ENCODE assay signal across 13 mouse cellular contexts in the genomic region with DNA sequence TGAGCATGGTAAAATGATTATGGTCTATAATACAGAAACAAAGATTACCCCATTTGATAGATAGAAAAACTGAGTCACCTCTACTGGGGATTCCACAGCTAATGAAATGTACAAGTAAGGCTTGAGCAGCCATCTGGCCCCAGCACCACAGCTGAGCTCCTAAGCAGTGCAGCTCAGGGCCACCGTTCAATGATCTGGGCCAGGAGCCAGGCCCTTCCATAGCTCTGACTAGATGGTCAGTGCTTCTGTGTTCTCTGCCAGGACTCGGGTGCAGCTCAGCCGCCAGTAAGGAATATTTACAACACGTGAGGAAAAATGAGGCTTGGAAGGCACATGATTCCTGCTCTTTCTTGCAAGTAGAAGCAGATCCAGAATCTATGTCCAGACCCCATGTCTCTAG. TPM values are rescaled to one million over a fixed set of nuclear protein-coding genes. Genes with fewer than 3 reads are reported as not detected.
DNase-seq lines count a peak whose midpoint lies in the region; ATAC-seq and TF ChIP-seq lines count a peak whose summit lies in the region.
"Had no signal": no experiment of that assay in that cellular context is flagged by ENCODE, and none has a peak within 500 bp of the region (broad histone marks: within the 10 kb centered on the region; RNA-seq: fewer than 3 reads in every experiment).

No protein-coding gene starts in this region.

- intact Hi-C loops in heart, adult 2 months (cut with DNase I) = no loop called here
- intact Hi-C loops in heart, postnatal 25 days (cut with DNase I) = no loop called here

- H3K27ac ChIP-seq in heart, adult 2 months = no peak overlapping the region
- H3K27ac ChIP-seq in cortical plate, adult 2 months (ENCODE audit: insufficient read depth, low read length) = peak overlapping the region; percentile 93
- H3K27ac ChIP-seq: embryonic facial prominence, embryonic 15.5 days; midbrain, embryonic 15.5 days had no signal

- H3K27me3 ChIP-seq in heart, adult 2 months (ENCODE audit: control insufficient read depth, insufficient read depth, low read length) = no peaks in the 10 kb centered on the region
- H3K27me3 ChIP-seq: embryonic facial prominence, embryonic 15.5 days; midbrain, embryonic 15.5 days had no signal

- 49% methylated on average over 4 of the region's 4 CpGs for WGBS in heart, adult 2 months

- H3K36me3 ChIP-seq in heart, adult 2 months (ENCODE audit: control insufficient read depth, insufficient read depth, low read length) = no peaks in the 10 kb centered on the region
- H3K36me3 ChIP-seq: embryonic facial prominence, embryonic 15.5 days; midbrain, embryonic 15.5 days had no signal

- TF ChIP-seq POLR2A in heart, adult 2 months (IDR thresholded peaks at IDR 0.05; ENCODE audit: insufficient read depth, low read depth, low read length) = no peak
- TF ChIP-seq POLR2A in cortical plate, adult 2 months (IDR thresholded peaks at IDR 0.05; ENCODE audit: extremely low read depth, insufficient read depth, low read length) = no peak

- H3K4me1 ChIP-seq in heart, adult 2 months (ENCODE audit: control insufficient read depth, insufficient read depth, low read length) = no peaks in the 10 kb centered on the region; the same call in 1 of the 2 replicates
- peaks cover 8% of the 10 kb centered on the region for H3K4me1 ChIP-seq in cortical plate, adult 2 months (ENCODE audit: control insufficient read depth, insufficient read depth, low read length)
- H3K4me1 ChIP-seq: embryonic facial prominence, embryonic 15.5 days; midbrain, embryonic 15.5 days had no signal

- no peak for TF ChIP-seq CTCF in heart, adult 2 months (IDR thresholded peaks at IDR 0.05)
- TF ChIP-seq CTCF in cortical plate, adult 2 months (IDR thresholded peaks at IDR 0.05; ENCODE audit: extremely low read depth, insufficient read depth, low read length) = no peak

- TF ChIP-seq EP300 in heart, adult 2 months (IDR thresholded peaks at IDR 0.05; ENCODE audit: insufficient read depth, low read depth, low read length) = no peak

- peak; percentile 29 to 46 for DNase-seq in heart, adult 2 months
- DNase-seq in heart, postnatal 25 days (ENCODE audit: low spot score) = no peak
- peak; percentile 46 for DNase-seq in ovary, adult 18-20 months (ENCODE audit: low spot score)
- DNase-seq in ovary, postnatal 10 days (ENCODE audit: low spot score) = no peak
- no peak for DNase-seq in embryo, embryonic 10.5 days (ENCODE audit: low spot score)
- DNase-seq: lung, adult 2 months; thymus, adult 2 months had no signal

- no peak for ATAC-seq in CD4-positive, CD25-positive, alpha-beta regulatory T cell, adult 4 months
- ATAC-seq: hindbrain, embryonic 16.5 days; midbrain, embryonic 15.5 days had no signal

- H3K9ac ChIP-seq in heart, adult 2 months (ENCODE audit: low read depth, low read length) = no peak overlapping the region
- H3K9ac ChIP-seq: embryonic facial prominence, embryonic 15.5 days; midbrain, embryonic 15.5 days had no signal

- no peaks in the 10 kb centered on the region for H3K79me2 ChIP-seq in heart, adult 2 months (replicated peaks; ENCODE audit: control insufficient read depth, insufficient read depth, low read length)

- H3K4me3 ChIP-seq in heart, adult 2 months = no peak overlapping the region
- no peak overlapping the region for H3K4me3 ChIP-seq in cortical plate, adult 2 months (ENCODE audit: insufficient read depth, low read length)
- H3K4me3 ChIP-seq: embryonic facial prominence, embryonic 15.5 days; midbrain, embryonic 15.5 days had no signal

RNA-seq across cellular contexts. Expression of gene Ces1f, which starts 6.9 kb away (rescaled TPM):
- total RNA-seq in heart, adult 2 months (2021) = 1 to 10 TPM in 1 of 2 experiments, under 1 TPM in 1; 0.37 to 1.2 TPM
- 1.5 and 2.5 TPM in 2 replicates for polyA plus RNA-seq in heart, adult 2 months (2012; rRNA removed)
- under 1 TPM; 0.36 to 0.48 TPM for total RNA-seq in heart, postnatal 25 days (2021)
- polyA plus RNA-seq in cortical plate, adult 2 months (2012; rRNA removed) = 0.11 TPM in 1 of 2 replicates, not detected in the other
- not detected for polyA plus RNA-seq in CD4-positive, CD25-positive, alpha-beta regulatory T cell, adult 4 months (2017; shearing (Covaris generic))
- total RNA-seq: left cerebral cortex, adult 18-20 months had no signal
- polyA plus RNA-seq: embryonic facial prominence, embryonic 15.5 days; hindbrain, embryonic 16.5 days; midbrain, embryonic 15.5 days had no signal

RNA-seq across cellular contexts. Expression of gene Ces1e, which starts 43.3 kb away (rescaled TPM):
- 1 to 10 TPM in 1 of 2 experiments, under 1 TPM in 1; 0.50 to 1.1 TPM for total RNA-seq in heart, adult 2 months (2021)
- polyA plus RNA-seq in heart, adult 2 months (2012; rRNA removed) = 0.84 and 1.8 TPM in 2 replicates
- under 1 TPM; 0.70 to 0.81 TPM for total RNA-seq in heart, postnatal 25 days (2021)
- polyA plus RNA-seq in cortical plate, adult 2 months (2012; rRNA removed) = not detected in 2 replicates
- not detected for polyA plus RNA-seq in CD4-positive, CD25-positive, alpha-beta regulatory T cell, adult 4 months (2017; shearing (Covaris generic))
- total RNA-seq: left cerebral cortex, adult 18-20 months had no signal
- polyA plus RNA-seq: hindbrain, embryonic 16.5 days; midbrain, embryonic 15.5 days had no signal

Comparison
In these comparisons a context has a peak if more than half of its experiments do, and no peak if none do; other contexts are left out.
1. DNase-seq: peak in heart, adult 2 months (2 of 2) and ovary, adult 18-20 months (single experiment); none in heart, postnatal 25 days (single experiment), ovary, postnatal 10 days (single experiment) and embryo, embryonic 10.5 days (single experiment).